Mouse (Mus musculus): ENCODE measurements around the gene Atp6v0a2.

DNA sequence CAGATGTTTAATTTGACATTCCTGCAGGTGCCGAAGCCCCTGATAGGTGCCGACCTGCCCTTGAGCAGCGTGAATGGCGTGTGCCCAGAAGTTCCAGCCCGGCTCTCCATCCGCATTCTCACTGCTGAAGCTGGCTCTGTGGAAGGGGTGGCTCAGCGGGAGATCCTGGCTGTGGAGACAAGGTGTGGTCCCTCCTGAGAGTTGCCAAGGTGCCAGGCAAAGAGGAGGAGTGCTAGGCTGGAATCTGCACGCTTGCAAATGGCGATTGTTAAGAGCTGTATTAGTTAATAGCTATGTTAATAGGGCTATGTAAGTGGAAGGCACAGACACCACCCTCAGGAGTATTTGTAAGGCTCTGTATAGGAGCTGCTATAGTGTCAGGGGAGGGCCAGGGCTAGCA lies 4.1 kb upstream of the Atp6v0a2 start:
- TF ChIP-seq POLR2AphosphoS2 (IDR thresholded peaks at IDR 0.05; ENCODE audit: low read depth, low read length) (no peak), EP300 (IDR thresholded peaks at IDR 0.05; ENCODE audit: low read length) (no peak), UBTF (IDR thresholded peaks at IDR 0.05; ENCODE audit: low read depth, low read length) (no peak), CTCF (conservative IDR thresholded peaks at IDR 0.05 in 1 of 2, IDR thresholded peaks at IDR 0.05 in 1 of 2; ENCODE audit: low read depth in 2 of 2, low read length in 2 of 2) (no peak), MAX (IDR thresholded peaks at IDR 0.05; ENCODE audit: low read length) (no peak), ZMIZ1 (IDR thresholded peaks at IDR 0.05; ENCODE audit: low read depth, low read length) (no peak)

Measured in CH12.LX (cell line).